Mouse (Mus musculus): ENCODE data around the gene Tasp1.
"Not testable (repeated sequence)": the region's sequence is repeated elsewhere in the genome, so short reads cannot be mapped to it uniquely, and the experiment has no call there.

Tasp1 gene

GRCm38 (mm10) chr2:140066353-140067314, at the start of gene Tasp1:
Gene Tasp1, minus strand, starts transcription at chr2:140066805.
- peak; percentile 91 for DNase-seq (ENCODE audit: low read depth)

GRCm38 (mm10) chr2:140113851-140114250, 47.2 kb upstream of the Tasp1 start:
- no peak for DNase-seq (ENCODE audit: low read depth)

GRCm38 (mm10) chr2:140108945-140109344, 42.3 kb upstream of the Tasp1 start:
- no peak for DNase-seq (ENCODE audit: low read depth)

- no peak for DNase-seq (ENCODE audit: low read depth)
Measured at GRCm38 (mm10) chr2:140107641-140108040, 41.0 kb upstream of the Tasp1 start.

- DNase-seq (ENCODE audit: low read depth): no peak
Measured at GRCm38 (mm10) chr2:140104951-140105350, 38.3 kb upstream of the Tasp1 start.

GRCm38 (mm10) chr2:140100551-140101474, 34.2 kb upstream of the Tasp1 start:
- no peak for DNase-seq (ENCODE audit: low read depth)

GRCm38 (mm10) chr2:140099971-140100370, 33.4 kb upstream of the Tasp1 start:
- DNase-seq (ENCODE audit: low read depth): no peak

- peak; percentile 73 for DNase-seq (ENCODE audit: low read depth)
Measured at GRCm38 (mm10) chr2:140097131-140097591, 30.6 kb upstream of the Tasp1 start.

- DNase-seq (ENCODE audit: low read depth): no peak
Measured at GRCm38 (mm10) chr2:140096034-140096433, 29.4 kb upstream of the Tasp1 start.

GRCm38 (mm10) chr2:140093433-140093832, 26.8 kb upstream of the Tasp1 start:
- DNase-seq (ENCODE audit: low read depth): no peak

- no peak for DNase-seq (ENCODE audit: low read depth)
Measured at GRCm38 (mm10) chr2:140084245-140084644, 17.6 kb upstream of the Tasp1 start.

- no peak for DNase-seq (ENCODE audit: low read depth)
Measured at GRCm38 (mm10) chr2:140080747-140081577, 14.4 kb upstream of the Tasp1 start.

- DNase-seq (ENCODE audit: low read depth): not testable (repeated sequence)
Measured at GRCm38 (mm10) chr2:140079284-140079683, 12.7 kb upstream of the Tasp1 start.

GRCm38 (mm10) chr2:140078600-140079280, 12.1 kb upstream of the Tasp1 start:
- no peak for DNase-seq (ENCODE audit: low read depth)

- DNase-seq (ENCODE audit: low read depth): no peak
Measured at GRCm38 (mm10) chr2:140077476-140077875, 10.9 kb upstream of the Tasp1 start.

GRCm38 (mm10) chr2:140075150-140075549, 8.5 kb upstream of the Tasp1 start:
- DNase-seq (ENCODE audit: low read depth): no peak

- DNase-seq (ENCODE audit: low read depth): no peak
Measured at GRCm38 (mm10) chr2:140067516-140067915, 911 bp upstream of the Tasp1 start.

- DNase-seq (ENCODE audit: low read depth): no peak
Measured at GRCm38 (mm10) chr2:140065676-140066075, 929 bp downstream of the Tasp1 start.

GRCm38 (mm10) chr2:140061481-140061880, 5.1 kb downstream of the Tasp1 start:
- DNase-seq (ENCODE audit: low read depth): no peak

- no peak for DNase-seq (ENCODE audit: low read depth)
Measured at GRCm38 (mm10) chr2:140060092-140060867, 6.3 kb downstream of the Tasp1 start.
